Mouse (Mus musculus) intestine, embryonic 16.5 days (tissue): ENCODE measurements around the gene Etv6. TPM values are rescaled to one million over a fixed set of nuclear protein-coding genes. Genes with fewer than 3 reads are reported as not detected.

ENCODE experiments used
- ATAC-seq: fragments of 200-750 bp; cut with Nextera tagmentation; 2 replicates; pipeline ENCODE4 v1.8.0; 2017; ENCODE audit warnings: moderate TSS enrichment, moderate library complexity
- H3K27ac ChIP-seq: fragments of 300-500 bp; sonication (generic); 2 replicates; pipeline ENCODE4 v1.5.1; 2014; ENCODE audit warnings: mild to moderate bottlenecking, low read length
- H3K27me3 ChIP-seq: fragments of 300-500 bp; sonication (generic); replicated peaks from 2 replicates; pipeline ENCODE4 v1.6.1; 2014; ENCODE audit warnings: low read length, control low read depth, mixed read lengths; ENCODE audit not compliant: control insufficient read depth, insufficient read depth
- H3K36me3 ChIP-seq: fragments of 300-500 bp; sonication (generic); 2 replicates; pipeline ENCODE4 v1.6.1; 2014; ENCODE audit warnings: low read length, control low read depth; ENCODE audit not compliant: control insufficient read depth, insufficient read depth
- H3K4me1 ChIP-seq: fragments of 300-500 bp; sonication (generic); 2 replicates; pipeline ENCODE4 v1.6.1; 2014; ENCODE audit warnings: low read length, control low read depth, mixed read lengths; ENCODE audit not compliant: control insufficient read depth, insufficient read depth
- H3K4me2 ChIP-seq: fragments of 300-500 bp; sonication (generic); 2 replicates; pipeline ENCODE4 v1.6.1; 2014; ENCODE audit warnings: low read depth, low read length, control low read depth
- H3K4me3 ChIP-seq: fragments of 300-500 bp; sonication (generic); 2 replicates; pipeline ENCODE4 v1.5.1; 2014; ENCODE audit warnings: mild to moderate bottlenecking, low read length
- H3K9ac ChIP-seq: fragments of 300-500 bp; sonication (generic); 2 replicates; pipeline ENCODE4 v1.6.1; 2014; ENCODE audit warnings: low read depth, low read length
- H3K9me3 ChIP-seq: fragments of 300-500 bp; sonication (generic); 2 replicates; pipeline ENCODE4 v1.6.1; 2016; ENCODE audit warnings: low read length, control low read depth; ENCODE audit not compliant: control insufficient read depth
- WGBS: fragments of 180-500 bp; shearing (Covaris S2); extraction: QIAGEN DNeasy Blood & Tissue Kit; methylation state at CpG from one replicate; pipeline ENCODE4 v1.1.7; 2014; 5-methylcytosine and 5-hydroxymethylcytosine counted together
- polyA plus RNA-seq: library from polyadenylated mRNA; unstranded; fragments of >200 nt; fragmentation: Nextera tagmentation; extraction: Ambion mirVana; gene quantifications from 2 replicates; pipeline ENCODE4 v1.2.1, GENCODE M21; 2015

Etv6 gene
- polyA plus RNA-seq, 1 experiment from 2014 or later, result 10.4 TPM

DNA sequence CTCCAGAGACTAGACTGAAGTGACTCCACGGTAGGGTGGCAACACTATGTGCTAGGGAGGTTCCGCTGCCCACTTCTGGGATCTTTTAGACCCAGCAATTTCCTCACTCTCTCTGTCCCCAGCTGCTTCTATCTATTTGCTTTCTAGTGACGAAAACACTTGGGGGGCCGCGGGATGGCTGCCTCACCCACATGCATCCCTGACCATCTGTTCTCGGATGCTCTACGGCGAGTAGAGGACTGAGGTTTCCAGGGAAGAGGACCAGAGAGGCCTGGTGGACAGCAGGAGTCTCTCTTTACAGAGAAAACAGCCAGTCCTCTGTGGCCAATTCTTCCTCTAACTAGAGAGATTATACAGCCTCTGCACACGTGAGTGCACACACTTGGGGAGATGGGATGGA lies 43.6 kb downstream of the Etv6 start:
- no peak overlapping the region for H3K4me2 ChIP-seq
- no peak overlapping the region for H3K27ac ChIP-seq
- no peak overlapping the region for H3K4me3 ChIP-seq
- no peaks in the 10 kb centered on the region for H3K36me3 ChIP-seq
- ATAC-seq, result no peak
- no peaks in the 10 kb centered on the region for H3K9me3 ChIP-seq
- 85% methylated on average over 9 of the region's 9 CpGs for WGBS
- peaks cover 3% of the 10 kb centered on the region; the same call in 1 of the 2 replicates for H3K4me1 ChIP-seq
- no peak overlapping the region for H3K9ac ChIP-seq
- no peaks in the 10 kb centered on the region for H3K27me3 ChIP-seq

DNA sequence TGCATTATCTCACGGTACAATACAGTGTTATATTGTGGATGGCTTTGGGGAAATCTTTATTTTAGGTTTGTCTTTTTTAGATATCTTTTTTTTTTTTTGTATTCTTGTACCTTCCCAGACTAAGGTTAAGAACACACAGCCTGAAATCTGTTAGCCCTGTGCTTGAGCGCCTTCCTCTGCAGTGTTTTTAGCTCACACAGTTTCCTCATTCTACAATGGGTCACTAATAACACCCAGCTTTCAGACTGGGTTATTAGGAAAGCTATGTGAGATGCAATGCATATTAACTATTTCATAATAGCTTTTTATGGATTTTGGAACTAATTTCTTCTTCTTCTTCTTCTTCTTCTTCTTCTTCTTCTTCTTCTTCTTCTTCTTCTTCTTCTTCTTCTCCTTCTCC lies 44.1 kb downstream of the Etv6 start:
- no peak for ATAC-seq
- Histone ChIP-seq H3K9ac (no peak overlapping the region), H3K4me1 (peaks cover 3% of the 10 kb centered on the region; the same call in 1 of the 2 replicates), H3K27ac (no peak overlapping the region), H3K9me3 (no peaks in the 10 kb centered on the region), H3K4me2 (no peak overlapping the region), H3K36me3 (no peaks in the 10 kb centered on the region), H3K4me3 (no peak overlapping the region), H3K27me3 (no peaks in the 10 kb centered on the region)
- 85% methylated on average over 2 of the region's 2 CpGs for WGBS

DNA sequence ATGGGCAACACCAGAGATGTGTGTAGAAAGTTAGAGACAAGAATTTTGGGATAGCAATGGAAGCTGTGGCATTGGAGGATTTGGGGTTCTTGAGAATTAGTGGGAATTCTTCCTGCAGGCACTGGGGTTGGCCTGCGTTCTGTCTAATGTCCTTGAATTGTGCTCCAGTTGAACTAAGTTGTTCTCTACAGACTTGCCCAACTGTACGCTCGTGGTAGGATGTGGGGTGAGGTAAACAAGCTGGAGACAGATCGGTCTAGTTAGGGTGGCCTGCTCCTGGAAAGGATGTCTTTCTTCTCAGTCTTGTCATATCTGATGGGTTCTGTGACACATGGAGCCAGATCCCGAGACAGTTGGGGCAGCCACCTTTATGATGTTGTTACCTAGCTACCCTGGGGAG lies 45.4 kb downstream of the Etv6 start:
- H3K4me2 ChIP-seq, result no peak overlapping the region
- no peaks in the 10 kb centered on the region for H3K36me3 ChIP-seq
- no peaks in the 10 kb centered on the region for H3K27me3 ChIP-seq
- no peak overlapping the region for H3K27ac ChIP-seq
- H3K9ac ChIP-seq, result no peak overlapping the region
- 90% methylated on average over 5 of the region's 5 CpGs for WGBS
- ATAC-seq, result no peak
- H3K4me3 ChIP-seq, result no peak overlapping the region
- 0 out of 2 replicates have a peak, but pooled peaks cover 3% of the 10 kb centered on the region for H3K4me1 ChIP-seq
- H3K9me3 ChIP-seq, result no peaks in the 10 kb centered on the region

DNA sequence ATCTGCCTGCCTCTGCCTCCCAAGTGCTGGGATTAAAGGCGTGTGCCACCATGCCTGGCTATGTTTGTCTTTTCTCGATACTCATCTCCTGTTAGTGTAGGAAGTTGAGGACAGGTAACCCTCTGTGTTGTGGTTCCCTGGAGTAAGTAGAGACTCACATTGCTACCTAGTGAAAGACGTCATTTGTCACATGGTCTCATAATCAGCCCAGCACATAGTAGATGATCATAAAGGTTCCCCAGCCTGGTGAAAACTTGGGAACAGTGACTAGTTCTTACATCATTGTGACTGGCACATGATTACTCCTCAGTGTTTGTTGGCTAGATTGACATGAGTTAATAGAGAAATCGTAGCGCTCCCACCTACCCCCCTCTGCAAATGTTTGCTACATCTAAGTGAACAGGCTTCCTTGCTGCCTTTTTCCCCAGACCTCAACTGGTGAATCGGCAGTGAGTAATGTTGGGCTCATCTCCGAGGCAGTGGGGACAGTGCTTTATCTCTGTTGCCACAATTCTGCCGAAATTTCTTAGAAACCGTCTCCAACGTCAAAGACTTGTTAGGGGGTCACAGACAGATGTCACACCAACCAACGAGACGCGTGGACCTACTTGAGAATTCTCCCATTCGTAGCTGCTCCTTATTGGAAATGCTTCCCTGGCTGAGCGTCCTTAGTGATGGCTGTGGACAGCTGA lies 46.9 kb downstream of the Etv6 start:
- ATAC-seq, result no peak
- no peak overlapping the region for H3K27ac ChIP-seq
- H3K4me2 ChIP-seq, result no peak overlapping the region
- H3K36me3 ChIP-seq, result no peaks in the 10 kb centered on the region
- no peak overlapping the region for H3K9ac ChIP-seq
- H3K4me3 ChIP-seq, result no peak overlapping the region
- no peaks in the 10 kb centered on the region for H3K9me3 ChIP-seq
- H3K4me1 ChIP-seq, result 0 out of 2 replicates have a peak, but pooled peaks cover 3% of the 10 kb centered on the region
- WGBS, result 89% methylated on average over 15 of the region's 15 CpGs
- H3K27me3 ChIP-seq, result no peaks in the 10 kb centered on the region

DNA sequence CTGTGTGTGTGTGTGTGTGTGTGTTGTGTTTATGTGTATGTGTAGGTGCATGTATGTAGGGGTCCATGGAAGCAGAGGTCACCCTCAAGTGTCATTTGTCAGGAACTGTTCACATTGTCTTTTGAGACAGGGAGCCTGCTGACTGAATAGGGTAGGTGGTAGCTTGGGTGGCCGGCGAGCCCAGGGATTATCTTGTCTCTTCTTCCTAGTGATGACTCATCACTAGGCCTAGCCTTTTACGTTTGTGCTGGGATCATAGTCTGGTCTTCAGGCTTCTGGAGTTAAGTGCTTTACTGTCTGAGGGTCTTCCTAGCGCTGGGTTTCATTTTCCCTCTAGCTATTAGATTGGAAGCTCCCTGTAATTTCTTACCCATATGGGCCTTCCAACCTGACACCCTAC lies 47.9 kb downstream of the Etv6 start:
- ATAC-seq, result no peak
- Histone ChIP-seq H3K4me1 (no peaks in the 10 kb centered on the region), H3K27me3 (no peaks in the 10 kb centered on the region), H3K4me2 (no peak overlapping the region), H3K4me3 (no peak overlapping the region), H3K9me3 (no peaks in the 10 kb centered on the region), H3K27ac (no peak overlapping the region), H3K36me3 (no peaks in the 10 kb centered on the region), H3K9ac (no peak overlapping the region)
- WGBS, result 65% methylated on average over 4 of the region's 4 CpGs

DNA sequence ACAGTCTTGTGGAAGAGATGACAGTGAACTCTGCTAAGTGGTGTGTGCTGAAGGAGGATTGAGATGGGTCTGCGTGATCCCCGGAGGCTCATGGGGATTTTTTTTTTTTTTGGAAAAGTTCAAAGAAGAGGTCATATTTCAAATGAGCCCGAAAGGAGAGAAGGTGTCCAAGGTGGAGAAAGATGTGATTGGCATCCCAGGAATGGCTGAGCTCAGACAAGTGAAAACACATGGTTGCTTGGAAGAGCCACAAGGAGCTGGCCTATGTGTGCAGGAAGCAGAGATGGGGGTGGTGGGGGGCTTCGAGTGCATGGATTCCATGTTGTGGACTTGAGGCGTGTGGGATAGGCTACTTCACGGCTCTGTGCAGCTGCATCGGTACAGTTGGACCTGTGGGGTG lies 50.9 kb downstream of the Etv6 start:
- Histone ChIP-seq H3K27ac (no peak overlapping the region), H3K4me3 (no peak overlapping the region), H3K9me3 (no peaks in the 10 kb centered on the region), H3K4me2 (no peak overlapping the region), H3K36me3 (no peaks in the 10 kb centered on the region), H3K27me3 (no peaks in the 10 kb centered on the region), H3K4me1 (peaks cover 21% of the 10 kb centered on the region), H3K9ac (no peak overlapping the region)
- no peak for ATAC-seq
- 90% methylated on average over 7 of the region's 7 CpGs for WGBS

DNA sequence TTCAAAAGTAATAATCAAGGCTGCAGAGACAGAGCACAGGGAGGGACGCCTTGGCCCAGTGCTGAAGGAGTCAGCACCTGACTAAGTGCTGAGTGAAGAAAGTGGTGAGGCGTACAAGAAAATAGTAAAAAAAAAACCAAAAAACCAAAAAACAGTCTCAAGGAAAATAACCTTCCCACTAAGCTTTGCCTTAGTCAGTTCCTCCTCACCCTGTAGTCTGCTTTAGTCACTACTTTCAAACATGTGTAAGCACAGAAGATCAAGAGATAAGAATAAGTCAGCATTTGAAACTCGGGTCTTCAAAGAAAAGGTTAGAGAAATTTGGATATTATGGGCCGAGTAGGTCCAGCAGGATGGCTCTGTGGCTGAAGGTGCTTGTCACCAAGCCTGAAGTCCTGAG lies 52.2 kb downstream of the Etv6 start:
- Histone ChIP-seq H3K9me3 (no peaks in the 10 kb centered on the region), H3K27me3 (no peaks in the 10 kb centered on the region), H3K4me1 (peaks cover 23% of the 10 kb centered on the region), H3K9ac (no peak overlapping the region), H3K4me2 (no peak overlapping the region), H3K27ac (no peak overlapping the region), H3K36me3 (no peaks in the 10 kb centered on the region), H3K4me3 (no peak overlapping the region)
- 85% methylated on average over 4 of the region's 4 CpGs for WGBS
- ATAC-seq, result no peak

DNA sequence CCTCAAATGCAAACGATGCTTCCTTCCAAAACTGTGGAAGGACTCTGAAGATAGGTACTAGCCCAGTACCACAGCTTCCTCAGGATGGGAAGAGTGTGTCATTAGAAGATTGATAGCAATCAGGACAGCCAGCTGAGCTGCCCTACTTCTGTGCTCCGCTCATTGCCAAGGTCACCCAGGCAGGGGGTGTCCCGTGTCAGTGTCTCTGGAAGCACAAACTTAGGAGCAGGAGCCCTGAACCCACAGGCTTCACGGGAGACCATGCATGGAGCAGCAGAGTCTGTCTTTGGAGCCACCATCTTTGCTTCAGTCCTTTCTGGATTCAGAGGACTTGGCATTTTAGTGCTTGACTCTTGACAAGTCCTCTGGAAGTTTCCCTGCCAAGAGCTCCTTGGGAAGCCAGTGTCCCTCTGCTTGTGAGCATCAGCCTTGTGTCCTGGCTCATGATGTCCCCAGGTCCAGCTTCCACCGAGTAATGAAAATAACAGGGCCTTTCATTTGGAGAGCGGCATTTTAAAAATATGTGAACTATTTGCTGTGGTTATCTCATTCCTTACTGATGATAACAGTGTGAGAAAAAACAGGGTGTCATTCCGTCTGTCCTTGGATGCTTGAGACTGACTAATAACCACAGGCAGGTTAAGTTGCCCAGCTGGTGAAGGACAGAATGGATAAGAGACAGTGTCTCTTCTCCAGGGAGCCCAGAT lies 54.3 kb downstream of the Etv6 start:
- no peak overlapping the region; the same call in 1 of the 2 replicates for H3K27ac ChIP-seq
- no peak overlapping the region for H3K4me2 ChIP-seq
- peaks cover 23% of the 10 kb centered on the region for H3K4me1 ChIP-seq
- no peak overlapping the region for H3K4me3 ChIP-seq
- H3K9me3 ChIP-seq, result no peaks in the 10 kb centered on the region
- WGBS, result 51% methylated on average over 7 of the region's 7 CpGs
- H3K36me3 ChIP-seq, result peaks cover 5% of the 10 kb centered on the region; the same call in 1 of the 2 replicates
- H3K27me3 ChIP-seq, result no peaks in the 10 kb centered on the region
- no peak overlapping the region for H3K9ac ChIP-seq
- peak; percentile 27; the same call in 1 of the 2 replicates for ATAC-seq

DNA sequence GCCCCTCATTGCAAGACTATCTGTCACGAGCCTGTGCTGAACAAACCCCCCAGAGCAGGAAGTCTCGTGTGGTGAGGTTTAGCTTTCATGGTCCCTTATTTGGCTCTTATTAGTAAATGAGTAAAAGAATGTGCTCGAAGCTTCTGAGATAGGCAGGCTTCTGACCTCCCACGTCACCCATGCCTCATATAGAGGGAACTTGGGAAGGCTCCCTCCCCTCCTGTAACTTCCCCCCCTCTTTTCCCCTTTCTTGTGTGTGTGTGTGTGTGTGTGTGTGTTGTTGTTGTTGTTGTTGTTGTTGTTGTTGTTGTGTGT lies 54.8 kb downstream of the Etv6 start:
- H3K4me1 ChIP-seq, result peaks cover 23% of the 10 kb centered on the region
- ATAC-seq, result peak; percentile 46
- no peak overlapping the region for H3K4me3 ChIP-seq
- H3K9ac ChIP-seq, result no peak overlapping the region
- no peak overlapping the region for H3K27ac ChIP-seq
- no peaks in the 10 kb centered on the region for H3K27me3 ChIP-seq
- H3K36me3 ChIP-seq, result peaks cover 7% of the 10 kb centered on the region; the same call in 1 of the 2 replicates
- 48% methylated on average over 4 of the region's 4 CpGs for WGBS
- no peak overlapping the region for H3K4me2 ChIP-seq
- H3K9me3 ChIP-seq, result no peaks in the 10 kb centered on the region
